Mouse (Mus musculus): ENCODE results near the gene Lpin1. TPM values are rescaled to one million over a fixed set of nuclear protein-coding genes. Genes with fewer than 3 reads are reported as not detected.
A peak's percentile ranks its signal among the peaks of the same experiment; 100 is the strongest.

Gene Lpin1
- polyA plus RNA-seq, 1 experiment from 2014 or later: 3.3 TPM

- peaks cover 19% of the 10 kb centered on the region for H3K4me1 ChIP-seq
- peak; percentile 63 for DNase-seq (ENCODE audit: low spot score)
Measured at GRCm38 (mm10) chr12:16639078-16639771, 28.5 kb upstream of the Lpin1 start.

GRCm38 (mm10) chr12:16635816-16636215 is 25.1 kb upstream of the Lpin1 start:
- H3K27me3 ChIP-seq (ENCODE audit: insufficient read depth, poor library complexity, severe bottlenecking): no peaks in the 10 kb centered on the region
- 69% methylated on average over 6 of the region's 6 CpGs for WGBS
- no peak overlapping the region for H3K27ac ChIP-seq
- peaks cover 13% of the 10 kb centered on the region; the same call in 1 of the 2 replicates for H3K4me1 ChIP-seq
- no peaks in the 10 kb centered on the region for H3K9me3 ChIP-seq
- H3K36me3 ChIP-seq: no peaks in the 10 kb centered on the region
- DNase-seq (ENCODE audit: low spot score): no peak
- H3K4me3 ChIP-seq: no peak overlapping the region

More at GRCm38 (mm10) chr12:16639078-16639771, 28.5 kb upstream of the Lpin1 start:
- no peaks in the 10 kb centered on the region for H3K9me3 ChIP-seq
- no peaks in the 10 kb centered on the region for H3K27me3 ChIP-seq (ENCODE audit: insufficient read depth, poor library complexity, severe bottlenecking)
- H3K4me3 ChIP-seq: no peak overlapping the region
- WGBS: 51% methylated on average over 12 of the region's 12 CpGs
- H3K27ac ChIP-seq: no peak overlapping the region
- no peaks in the 10 kb centered on the region for H3K36me3 ChIP-seq

- H3K36me3 ChIP-seq: no peaks in the 10 kb centered on the region
- H3K4me3 ChIP-seq: no peak overlapping the region
- DNase-seq (ENCODE audit: low spot score): no peak
- H3K27ac ChIP-seq: no peak overlapping the region
- 54% methylated on average over 14 of the region's 14 CpGs for WGBS
- H3K27me3 ChIP-seq (ENCODE audit: insufficient read depth, poor library complexity, severe bottlenecking): no peaks in the 10 kb centered on the region
- no peaks in the 10 kb centered on the region for H3K9me3 ChIP-seq
- H3K4me1 ChIP-seq: peaks cover 13% of the 10 kb centered on the region; the same call in 1 of the 2 replicates
Measured at GRCm38 (mm10) chr12:16634075-16634813, 23.5 kb upstream of the Lpin1 start.

- 82% methylated on average over 6 of the region's 6 CpGs for WGBS
- no peaks in the 10 kb centered on the region for H3K9me3 ChIP-seq
- H3K27ac ChIP-seq: no peak overlapping the region
- no peak overlapping the region for H3K4me3 ChIP-seq
- H3K27me3 ChIP-seq (ENCODE audit: insufficient read depth, poor library complexity, severe bottlenecking): no peaks in the 10 kb centered on the region
- 0 out of 2 replicates have a peak, but pooled peaks cover 4% of the 10 kb centered on the region for H3K4me1 ChIP-seq
- H3K36me3 ChIP-seq: no peaks in the 10 kb centered on the region
- DNase-seq (ENCODE audit: low spot score): no peak
Measured at GRCm38 (mm10) chr12:16633235-16633634, 22.5 kb upstream of the Lpin1 start.

- no peaks in the 10 kb centered on the region for H3K27me3 ChIP-seq (ENCODE audit: insufficient read depth, poor library complexity, severe bottlenecking)
- H3K4me3 ChIP-seq: no peak overlapping the region
- DNase-seq (ENCODE audit: low spot score): no peak
- 70% methylated on average over 2 of the region's 2 CpGs for WGBS
- H3K4me1 ChIP-seq: no peaks in the 10 kb centered on the region
- no peak overlapping the region for H3K27ac ChIP-seq
- H3K36me3 ChIP-seq: no peaks in the 10 kb centered on the region
- no peaks in the 10 kb centered on the region for H3K9me3 ChIP-seq
Measured at GRCm38 (mm10) chr12:16631423-16631822, 20.7 kb upstream of the Lpin1 start.

GRCm38 (mm10) chr12:16630866-16631185 is 20.1 kb upstream of the Lpin1 start:
- Histone ChIP-seq H3K36me3 (no peaks in the 10 kb centered on the region), H3K27me3 (ENCODE audit: insufficient read depth, poor library complexity, severe bottlenecking) (no peaks in the 10 kb centered on the region), H3K27ac (no peak overlapping the region), H3K4me1 (no peaks in the 10 kb centered on the region), H3K4me3 (no peak overlapping the region), H3K9me3 (no peaks in the 10 kb centered on the region)
- 90% methylated on average over 1 of the region's 1 CpGs for WGBS
- no peak for DNase-seq (ENCODE audit: low spot score)

GRCm38 (mm10) chr12:16630152-16630865 is 19.5 kb upstream of the Lpin1 start:
- Histone ChIP-seq H3K27me3 (ENCODE audit: insufficient read depth, poor library complexity, severe bottlenecking) (no peaks in the 10 kb centered on the region), H3K36me3 (no peaks in the 10 kb centered on the region), H3K4me1 (no peaks in the 10 kb centered on the region), H3K27ac (no peak overlapping the region), H3K9me3 (no peaks in the 10 kb centered on the region), H3K4me3 (no peak overlapping the region)
- 71% methylated on average over 7 of the region's 7 CpGs for WGBS
- no peak for DNase-seq (ENCODE audit: low spot score)

GRCm38 (mm10) chr12:16620230-16620629 is 9.5 kb upstream of the Lpin1 start:
- no peak overlapping the region for H3K4me3 ChIP-seq
- H3K4me1 ChIP-seq: peaks cover 16% of the 10 kb centered on the region
- 83% methylated on average over 3 of the region's 3 CpGs for WGBS
- no peak overlapping the region for H3K27ac ChIP-seq
- H3K27me3 ChIP-seq (ENCODE audit: insufficient read depth, poor library complexity, severe bottlenecking): no peaks in the 10 kb centered on the region
- H3K9me3 ChIP-seq: no peaks in the 10 kb centered on the region
- H3K36me3 ChIP-seq: no peaks in the 10 kb centered on the region
- DNase-seq (ENCODE audit: low spot score): no peak

GRCm38 (mm10) chr12:16619453-16619852 is 8.7 kb upstream of the Lpin1 start:
- DNase-seq (ENCODE audit: low spot score): no peak
- no peaks in the 10 kb centered on the region for H3K27me3 ChIP-seq (ENCODE audit: insufficient read depth, poor library complexity, severe bottlenecking)
- no peaks in the 10 kb centered on the region for H3K36me3 ChIP-seq
- H3K4me3 ChIP-seq: no peak overlapping the region
- WGBS: 79% methylated on average over 6 of the region's 6 CpGs
- H3K4me1 ChIP-seq: peaks cover 16% of the 10 kb centered on the region
- no peaks in the 10 kb centered on the region for H3K9me3 ChIP-seq
- H3K27ac ChIP-seq: no peak overlapping the region

- no peak for DNase-seq (ENCODE audit: low spot score)
- 39% methylated on average over 12 of the region's 12 CpGs for WGBS
- H3K9me3 ChIP-seq: no peaks in the 10 kb centered on the region
- H3K27ac ChIP-seq: no peak overlapping the region
- no peak overlapping the region for H3K4me3 ChIP-seq
- no peaks in the 10 kb centered on the region for H3K27me3 ChIP-seq (ENCODE audit: insufficient read depth, poor library complexity, severe bottlenecking)
- H3K4me1 ChIP-seq: peaks cover 16% of the 10 kb centered on the region
- no peaks in the 10 kb centered on the region for H3K36me3 ChIP-seq
Measured at GRCm38 (mm10) chr12:16618512-16619274, 7.9 kb upstream of the Lpin1 start.

GRCm38 (mm10) chr12:16615738-16616137 is 5.0 kb upstream of the Lpin1 start:
- Histone ChIP-seq H3K4me1 (peaks cover 16% of the 10 kb centered on the region), H3K27me3 (ENCODE audit: insufficient read depth, poor library complexity, severe bottlenecking) (no peaks in the 10 kb centered on the region), H3K27ac (no peak overlapping the region), H3K9me3 (no peaks in the 10 kb centered on the region), H3K4me3 (no peak overlapping the region), H3K36me3 (no peaks in the 10 kb centered on the region)
- DNase-seq (ENCODE audit: low spot score): no peak
- WGBS: 74% methylated on average over 2 of the region's 2 CpGs

- Histone ChIP-seq H3K4me3 (no peak overlapping the region), H3K36me3 (no peaks in the 10 kb centered on the region), H3K4me1 (peaks cover 11% of the 10 kb centered on the region), H3K9me3 (peaks cover 3% of the 10 kb centered on the region; the same call in 1 of the 2 replicates), H3K27me3 (ENCODE audit: insufficient read depth, poor library complexity, severe bottlenecking) (no peaks in the 10 kb centered on the region), H3K27ac (no peak overlapping the region)
- no peak for DNase-seq (ENCODE audit: low spot score)
- 68% methylated on average over 3 of the region's 3 CpGs for WGBS
Measured at GRCm38 (mm10) chr12:16614556-16614955, 3.8 kb upstream of the Lpin1 start.
